Comparison of ENCODE assay signal across 7 mouse cellular contexts in genomic region chr4:85162468-85163312, GRCm38 (mm10). TPM values are rescaled to one million over a fixed set of nuclear protein-coding genes. Genes with fewer than 3 reads are reported as not detected.
A peak's percentile ranks its signal among the peaks of the same experiment; 100 is the strongest.
DNase-seq lines count a peak whose midpoint lies in the region; ATAC-seq and TF ChIP-seq lines count a peak whose summit lies in the region.

No protein-coding gene starts in this region.

- H3K4me3 ChIP-seq in forebrain, embryonic 15.5 days, result no peak overlapping the region
- no peak overlapping the region for H3K4me3 ChIP-seq in kidney, adult 2 months (ENCODE audit: insufficient read depth, low read depth, low read length)
- no peak overlapping the region for H3K4me3 ChIP-seq in limb, embryonic 11.5 days (ENCODE audit: low read depth, low read length)
- H3K4me3 ChIP-seq in neural tube, embryonic 11.5 days (ENCODE audit: low read depth, low read length), result no peak overlapping the region

- H3K9ac ChIP-seq in forebrain, embryonic 15.5 days (replicated peaks), result no peak overlapping the region
- no peak overlapping the region for H3K9ac ChIP-seq in limb, embryonic 11.5 days (ENCODE audit: low read length)
- no peak overlapping the region for H3K9ac ChIP-seq in neural tube, embryonic 11.5 days (ENCODE audit: low read length)

- H3K4me2 ChIP-seq in forebrain, embryonic 15.5 days (replicated peaks), result no peak overlapping the region
- no peak overlapping the region for H3K4me2 ChIP-seq in limb, embryonic 11.5 days (ENCODE audit: low read depth, severe bottlenecking)
- H3K4me2 ChIP-seq in neural tube, embryonic 11.5 days (ENCODE audit: low read depth), result no peak overlapping the region

- no peaks in the 10 kb centered on the region for H3K27me3 ChIP-seq in forebrain, embryonic 15.5 days
- H3K27me3 ChIP-seq in kidney, adult 2 months (replicated peaks; ENCODE audit: control insufficient read depth, insufficient read depth, low read length), result no peaks in the 10 kb centered on the region
- H3K27me3 ChIP-seq in limb, embryonic 11.5 days (ENCODE audit: control insufficient read depth, insufficient read depth, low read length), result no peaks in the 10 kb centered on the region
- no peaks in the 10 kb centered on the region for H3K27me3 ChIP-seq in neural tube, embryonic 11.5 days (ENCODE audit: control insufficient read depth, insufficient read depth, low read length)

- H3K4me1 ChIP-seq in forebrain, embryonic 15.5 days, result peaks cover 3% of the 10 kb centered on the region
- no peaks in the 10 kb centered on the region for H3K4me1 ChIP-seq in kidney, adult 2 months (ENCODE audit: control insufficient read depth, insufficient read depth, low read length)
- no peaks in the 10 kb centered on the region for H3K4me1 ChIP-seq in limb, embryonic 11.5 days (ENCODE audit: control insufficient read depth, insufficient read depth, low read length)
- H3K4me1 ChIP-seq in neural tube, embryonic 11.5 days (ENCODE audit: control insufficient read depth, insufficient read depth, low read length), result no peaks in the 10 kb centered on the region

- TF ChIP-seq POLR2A in kidney, adult 2 months (IDR thresholded peaks at IDR 0.05; ENCODE audit: low read depth, low read length), result no peak

- WGBS in forebrain, embryonic 15.5 days, result 26% methylated on average over 27 of the region's 27 CpGs
- 27% methylated on average over 27 of the region's 27 CpGs for WGBS in kidney, adult 2 months
- 31% methylated on average over 27 of the region's 27 CpGs for WGBS in limb, embryonic 11.5 days
- WGBS in neural tube, embryonic 11.5 days, result 28% methylated on average over 27 of the region's 27 CpGs

- peak; percentile 96 for DNase-seq in ZHBTc4 (ENCODE audit: low read depth, low spot score)
- DNase-seq in cerebellum, adult 18-20 months, result peak; percentile 75 to 78
- peak; percentile 35 for DNase-seq in kidney, adult 2 months
- DNase-seq in limb, embryonic 11.5 days (ENCODE audit: low spot score), result peak; percentile 79
- DNase-seq in neural tube, embryonic 11.5 days (ENCODE audit: low spot score), result peak; percentile 81
- no peak for DNase-seq in thymus, adult 18-20 months

- no peaks in the 10 kb centered on the region for H3K36me3 ChIP-seq in forebrain, embryonic 15.5 days
- no peaks in the 10 kb centered on the region for H3K36me3 ChIP-seq in kidney, adult 2 months (ENCODE audit: control insufficient read depth, insufficient read depth, low read length)
- H3K36me3 ChIP-seq in limb, embryonic 11.5 days (ENCODE audit: control insufficient read depth, insufficient read depth, low read length), result no peaks in the 10 kb centered on the region
- no peaks in the 10 kb centered on the region for H3K36me3 ChIP-seq in neural tube, embryonic 11.5 days (ENCODE audit: control insufficient read depth, insufficient read depth, low read length)

- no peak overlapping the region for H3K27ac ChIP-seq in forebrain, embryonic 15.5 days (replicated peaks)
- H3K27ac ChIP-seq in kidney, adult 2 months (ENCODE audit: insufficient read depth, low read depth, low read length), result no peak overlapping the region
- no peak overlapping the region for H3K27ac ChIP-seq in limb, embryonic 11.5 days (replicated peaks; ENCODE audit: low read depth, low read length)
- H3K27ac ChIP-seq in neural tube, embryonic 11.5 days (ENCODE audit: low read depth, low read length), result no peak overlapping the region

- peak; percentile 73 for TF ChIP-seq CTCF in kidney, adult 2 months (conservative IDR thresholded peaks at IDR 0.05; ENCODE audit: insufficient read depth, insufficient read length, low read depth, low read length)

- no peaks in the 10 kb centered on the region for H3K9me3 ChIP-seq in forebrain, embryonic 15.5 days
- H3K9me3 ChIP-seq in limb, embryonic 11.5 days (ENCODE audit: control insufficient read depth, low read length), result no peaks in the 10 kb centered on the region
- no peaks in the 10 kb centered on the region for H3K9me3 ChIP-seq in neural tube, embryonic 11.5 days (ENCODE audit: control insufficient read depth, low read length)

- ATAC-seq in forebrain, embryonic 15.5 days (replicated peaks), result peak; percentile 95
- ATAC-seq in limb, embryonic 11.5 days (ENCODE audit: insufficient number of reproducible peaks, low FRiP score, low TSS enrichment, low read depth), result peak; percentile 68; the same call in 1 of the 2 replicates
- ATAC-seq in neural tube, embryonic 11.5 days (ENCODE audit: insufficient read depth, low FRiP score, low TSS enrichment), result peak; percentile 74

RNA-seq across cellular contexts. Expression of gene Sh3gl2, which starts 42.2 kb away (rescaled TPM):
- 72.1 and 74.3 TPM in 2 replicates for polyA plus RNA-seq in forebrain, embryonic 15.5 days (2015; fragmentation: Nextera tagmentation; extraction: Ambion mirVana)
- polyA plus RNA-seq in kidney, adult 2 months (2012; rRNA removed), result 12.3 and 13.0 TPM in 2 replicates
- 0.91 and 1.7 TPM in 2 replicates for polyA plus RNA-seq in limb, embryonic 11.5 days (2014; fragmentation: Nextera tagmentation; extraction: Ambion mirVana)
- 13.3 and 14.8 TPM in 2 replicates for polyA plus RNA-seq in neural tube, embryonic 11.5 days (2014; fragmentation: Nextera tagmentation; extraction: Ambion mirVana)

Comparison
In these comparisons a context has a peak if more than half of its experiments do, and no peak if none do; other contexts are left out.
1. DNase-seq: peak in ZHBTc4 (single experiment), cerebellum, adult 18-20 months (2 of 2), kidney, adult 2 months (single experiment), limb, embryonic 11.5 days (single experiment) and neural tube, embryonic 11.5 days (single experiment); none in thymus, adult 18-20 months (0 of 2).
2. Peak in every context shown above with its lines, with median percentiles within 50 percentile points of each other: ATAC-seq.